Mouse (Mus musculus): ENCODE results near the gene Aspn. TPM values are rescaled to one million over a fixed set of nuclear protein-coding genes. Genes with fewer than 3 reads are reported as not detected.
A peak's percentile ranks its signal among the peaks of the same experiment; 100 is the strongest.

Gene Aspn
- not detected for polyA plus RNA-seq (2017; shearing (Covaris generic))

- ATAC-seq = no peak
Measured at GRCm38 (mm10) chr13:49544279-49544678, at the start of gene Aspn. Aspn (plus strand) TSS chr13:49544443.

DNA sequence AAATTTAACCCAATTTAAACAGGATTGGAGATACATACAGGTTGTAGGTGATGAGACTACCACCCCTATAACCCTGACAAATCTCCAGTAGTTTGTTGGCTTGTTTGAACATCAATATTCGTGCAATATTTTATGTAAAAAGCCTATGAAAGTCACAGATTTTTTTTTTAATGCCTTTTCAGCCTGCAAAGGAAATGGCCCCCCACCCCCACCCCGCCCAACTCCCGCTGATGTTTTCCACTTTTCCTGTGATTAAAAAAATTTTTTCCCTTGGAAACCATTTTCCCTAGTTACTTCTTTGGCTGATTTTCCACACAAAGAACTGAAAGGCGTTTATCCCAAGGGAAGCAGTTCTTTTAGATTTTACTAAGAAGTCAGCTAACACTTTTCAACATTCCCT, 39.7 kb upstream of the Aspn start, which contains the start of gene Ecm2:
Gene Ecm2 (plus strand): TSS at position 301 of the 400 bp plus-strand sequence.
- ATAC-seq = no peak

DNA sequence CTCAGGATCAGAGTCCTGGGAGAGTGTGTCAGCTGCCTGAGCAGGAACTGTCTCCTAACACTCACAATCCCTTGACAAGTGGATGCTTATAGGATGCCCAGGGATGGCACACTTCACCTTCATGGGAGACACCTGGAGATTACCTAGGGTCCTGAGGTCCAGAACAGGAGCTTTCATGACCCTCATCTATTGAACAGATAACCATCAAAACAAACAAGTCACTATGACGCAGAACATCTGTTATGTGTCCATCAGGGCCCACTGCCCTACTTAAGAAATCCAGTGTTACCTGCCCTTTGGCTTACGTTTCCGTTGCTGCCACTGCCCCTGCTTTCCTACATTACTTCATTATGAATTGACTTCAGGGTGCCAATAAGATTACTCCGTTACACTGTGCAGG, 38.5 kb upstream of the Aspn start:
- ATAC-seq = no peak

DNA sequence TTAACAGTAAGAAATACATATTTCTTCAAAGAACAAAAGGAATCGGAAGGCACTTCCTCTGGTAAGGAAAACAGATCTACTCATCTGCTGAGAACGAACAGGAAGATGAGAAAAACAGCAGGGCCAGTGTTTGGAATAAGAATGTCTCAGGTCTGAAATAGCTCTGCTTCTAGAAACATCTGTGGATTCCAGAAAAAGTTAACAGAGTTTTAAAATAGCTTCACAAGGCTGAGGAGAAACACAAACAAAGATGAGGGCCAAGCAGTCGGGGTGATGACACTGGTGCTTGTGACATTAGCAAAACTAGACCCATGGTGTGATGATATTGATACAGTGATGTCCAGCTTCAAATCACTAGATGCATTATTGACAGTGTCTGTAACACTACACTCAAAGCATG, 37.1 kb upstream of the Aspn start:
- ATAC-seq = no peak

- ATAC-seq = no peak
Measured at GRCm38 (mm10) chr13:49518761-49519160, 25.5 kb upstream of the Aspn start.

DNA sequence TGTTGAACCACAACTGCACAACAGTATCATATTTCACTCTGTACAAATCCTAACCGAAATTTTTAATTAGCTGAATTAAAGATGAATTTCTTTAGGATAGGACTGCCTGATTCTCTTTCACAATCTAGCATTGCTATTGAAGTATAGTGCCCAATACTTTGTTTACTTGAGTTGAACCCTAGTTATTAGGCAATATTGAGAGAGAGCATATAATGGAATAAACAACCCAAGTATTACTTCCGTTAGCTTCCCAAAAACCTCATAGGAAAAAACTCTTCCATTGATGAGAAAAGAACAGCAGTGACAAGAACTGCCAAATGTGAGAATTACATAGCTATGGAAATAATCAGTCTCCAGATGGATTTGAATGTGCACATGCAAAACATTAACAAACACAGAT, 18.0 kb upstream of the Aspn start:
- ATAC-seq = no peak

GRCm38 (mm10) chr13:49530636-49531035, 13.6 kb upstream of the Aspn start:
- ATAC-seq = no peak

DNA sequence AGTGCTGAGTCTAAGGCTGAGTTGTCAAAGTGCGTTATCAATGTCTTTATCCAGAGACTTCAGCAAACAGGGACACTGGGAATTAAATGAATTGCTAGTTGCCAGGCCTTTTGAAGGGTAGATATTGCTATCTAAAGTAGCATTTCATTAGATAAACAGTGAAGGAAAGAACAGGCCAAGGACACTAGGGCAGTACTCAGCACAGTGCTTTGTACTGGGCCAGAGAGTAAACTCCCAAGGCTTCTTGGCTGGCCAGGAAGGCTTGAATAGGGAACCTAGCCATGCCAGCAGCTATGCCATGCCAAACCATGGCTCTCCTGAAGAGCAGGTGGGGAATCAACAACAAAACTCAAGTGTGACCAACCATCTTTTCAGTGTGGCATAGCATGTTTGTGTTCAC, 7.3 kb upstream of the Aspn start:
- ATAC-seq = no peak

- no peak for ATAC-seq
Measured at GRCm38 (mm10) chr13:49538693-49539092, 5.5 kb upstream of the Aspn start.

DNA sequence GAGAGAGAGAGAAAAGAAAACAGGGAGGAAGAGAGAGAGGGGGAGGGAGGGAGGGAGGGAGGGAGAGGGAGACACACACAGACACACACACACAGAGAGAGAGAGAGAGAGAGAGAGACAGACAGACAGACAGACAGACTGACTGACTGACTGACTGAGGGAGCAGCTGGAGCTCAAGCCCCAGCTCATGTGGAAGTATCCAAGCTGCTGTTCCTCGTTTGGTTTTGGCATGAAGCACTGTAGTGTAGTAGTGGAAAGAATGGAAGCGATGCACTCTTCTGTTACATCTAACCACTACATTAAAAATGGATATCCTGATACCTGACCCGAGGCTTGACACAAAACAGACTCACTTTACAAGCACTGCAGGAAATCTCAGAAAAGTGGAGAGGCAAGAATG, 1.4 kb downstream of the Aspn start:
- no peak for ATAC-seq

GRCm38 (mm10) chr13:49546517-49546916, 2.3 kb downstream of the Aspn start:
- no peak for ATAC-seq

- no peak for ATAC-seq
Measured at GRCm38 (mm10) chr13:49547563-49548150, 3.4 kb downstream of the Aspn start.

- ATAC-seq = no peak
Measured at GRCm38 (mm10) chr13:49549616-49550015, 5.4 kb downstream of the Aspn start.

DNA sequence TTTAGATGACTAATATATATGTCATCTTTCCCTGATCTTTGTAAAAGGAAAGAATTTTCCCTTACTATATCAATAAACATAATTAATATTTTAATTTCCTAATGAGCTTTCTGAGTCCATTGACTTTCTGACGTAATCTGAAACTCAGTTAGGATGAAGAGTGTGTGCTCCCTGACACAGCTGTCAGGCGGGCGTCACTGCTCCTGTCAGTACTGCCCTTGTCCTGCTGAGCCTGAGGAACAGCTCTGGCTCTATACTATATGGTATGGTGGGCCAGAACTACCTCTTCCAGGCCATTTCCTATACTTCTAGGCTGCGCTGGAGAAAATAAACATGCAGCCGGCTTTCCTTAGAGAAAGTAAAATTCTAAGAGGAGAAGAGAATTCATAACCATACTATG, 10.3 kb downstream of the Aspn start:
- no peak for ATAC-seq

GRCm38 (mm10) chr13:49556203-49556602, 12.0 kb downstream of the Aspn start:
- peak; percentile 22 for ATAC-seq

DNA sequence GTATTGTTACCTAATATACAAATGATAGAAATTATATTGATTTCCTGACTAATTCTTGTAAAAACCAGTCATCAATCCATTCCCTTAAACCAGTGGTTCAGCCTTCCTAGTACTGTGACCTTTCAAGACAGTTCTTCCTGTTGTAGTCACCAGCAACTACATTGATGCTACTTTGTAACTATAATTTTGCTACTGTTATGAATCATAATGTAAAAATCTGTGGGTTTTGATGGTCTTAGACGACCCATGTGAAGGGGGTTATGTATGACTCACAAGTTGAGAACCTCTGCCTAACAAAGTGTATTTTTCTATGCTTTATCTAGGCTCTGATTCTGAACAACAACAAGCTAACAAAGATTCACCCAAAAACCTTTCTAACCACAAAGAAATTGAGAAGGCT, 12.7 kb downstream of the Aspn start:
- peak; percentile 82 for ATAC-seq

- peak; percentile 47 for ATAC-seq
Measured at GRCm38 (mm10) chr13:49559185-49559584, 14.9 kb downstream of the Aspn start.

GRCm38 (mm10) chr13:49560886-49561285, 16.6 kb downstream of the Aspn start:
- ATAC-seq = no peak

DNA sequence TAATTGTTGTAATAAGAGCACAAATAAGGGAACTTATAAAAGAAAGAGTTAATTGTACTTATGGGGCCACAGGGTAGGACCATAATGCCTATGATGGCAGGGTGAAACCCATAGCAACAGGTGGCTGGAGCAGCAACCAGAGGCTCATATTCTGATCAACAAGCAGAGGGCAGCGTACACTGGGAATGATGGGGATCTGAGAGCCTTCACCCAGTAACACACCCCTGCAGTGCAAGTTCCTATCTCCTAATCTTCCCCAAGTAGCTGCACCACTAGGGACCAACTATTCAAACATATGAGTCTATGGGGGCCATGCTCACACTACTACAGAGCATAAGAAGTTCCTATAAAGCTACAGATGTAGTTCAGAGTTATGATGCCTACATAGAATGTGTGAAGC, 20.1 kb downstream of the Aspn start:
- no peak for ATAC-seq

- no peak for ATAC-seq
Measured at GRCm38 (mm10) chr13:49570371-49570770, 26.1 kb downstream of the Aspn start.

- ATAC-seq = no peak
Measured at GRCm38 (mm10) chr13:49571418-49571817, 27.2 kb downstream of the Aspn start.

GRCm38 (mm10) chr13:49581541-49582530, 37.6 kb downstream of the Aspn start, which contains the start of gene Omd:
Omd (plus strand) TSS chr13:49582462.
- ATAC-seq = no peak

DNA sequence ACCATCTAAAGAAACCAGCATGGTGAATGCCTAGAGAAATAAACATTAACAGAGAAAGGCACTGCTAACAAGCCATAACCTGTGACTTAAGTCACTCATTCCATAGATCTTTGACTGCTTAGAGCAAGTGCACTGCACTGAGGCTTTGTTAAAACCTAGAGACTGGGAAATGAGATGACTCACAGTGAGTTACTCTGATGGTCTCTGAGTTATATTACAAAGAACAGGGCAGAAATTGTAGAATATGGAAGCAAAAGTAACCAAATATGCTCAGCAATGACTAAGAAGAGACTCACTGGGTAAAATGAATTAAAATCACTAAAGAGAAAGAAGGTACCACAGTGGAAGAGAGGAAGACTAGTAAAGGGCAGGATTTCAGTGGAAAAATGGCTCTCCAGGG, 39.6 kb downstream of the Aspn start:
- no peak for ATAC-seq
